8 mouse cellular contexts compared by ENCODE assay signal in the genomic region with DNA sequence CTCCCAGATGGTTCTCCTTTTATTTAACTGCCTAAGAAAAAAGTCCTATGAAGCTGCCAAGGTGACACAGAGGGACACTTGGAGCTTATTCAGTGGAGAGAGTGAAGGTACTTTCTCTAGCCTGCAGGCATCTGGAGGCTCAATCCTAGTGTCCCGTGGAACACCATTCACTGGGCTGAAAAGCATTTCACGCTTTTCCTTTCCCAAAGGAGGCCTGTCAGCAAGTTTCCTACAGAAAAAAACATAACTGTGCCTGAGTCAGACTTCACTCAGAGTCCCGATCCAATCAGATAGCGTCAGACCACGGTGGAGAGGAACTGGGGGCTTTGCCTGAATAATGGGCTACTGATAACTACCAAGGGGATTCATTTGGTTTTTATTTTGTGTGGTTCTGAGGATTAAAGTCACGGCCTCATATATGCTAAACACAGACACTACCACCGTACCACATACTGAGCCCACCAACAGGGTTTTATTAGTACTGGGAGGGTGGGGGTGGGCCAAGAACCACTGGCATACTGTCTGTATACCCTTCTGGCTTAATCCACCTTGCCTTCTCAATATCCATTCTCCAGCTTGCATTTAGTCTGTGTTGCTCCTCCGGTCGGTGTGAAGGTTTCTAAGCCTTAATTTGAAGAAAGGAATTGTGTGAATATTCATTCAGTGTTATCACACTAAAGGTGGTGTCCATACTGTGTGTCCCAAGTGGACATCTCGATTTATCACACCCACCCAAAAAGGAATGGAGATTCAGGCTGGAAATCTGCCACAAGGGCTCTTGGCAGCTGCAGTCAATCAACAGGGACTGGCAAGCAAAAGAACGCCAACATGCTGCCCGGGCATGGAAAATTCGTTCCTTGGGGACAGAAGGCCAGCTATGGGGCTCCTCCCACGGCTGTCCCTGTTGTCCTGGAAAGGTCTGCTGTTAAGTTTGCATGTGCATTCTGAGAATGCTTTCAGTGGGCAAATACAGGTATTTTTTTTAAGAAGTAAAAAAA.
DNase-seq lines count a peak whose midpoint lies in the region; ATAC-seq lines count a peak whose summit lies in the region.

No protein-coding gene starts in this region.

- intact Hi-C loops in left cerebral cortex, postnatal 4 days (cut with DNase I), result no loop called here
- intact Hi-C loops in left cerebral cortex, postnatal 36 days (cut with DNase I), result no loop called here
- intact Hi-C loops in heart, postnatal 36 days (cut with DNase I), result no loop called here

- H3K4me3 ChIP-seq in neural tube, embryonic 12.5 days, result no peak overlapping the region

- H3K27me3 ChIP-seq in neural tube, embryonic 12.5 days (replicated peaks), result no peaks in the 10 kb centered on the region

- H3K27ac ChIP-seq in neural tube, embryonic 12.5 days, result peak overlapping the region; percentile 22; the same call in 1 of the 2 replicates

- DNase-seq in left cerebral cortex, postnatal 4 days, result peak; percentile 82
- no peak for DNase-seq in left cerebral cortex, postnatal 36 days (ENCODE audit: low spot score in 2 of 2)
- DNase-seq in cerebellum, postnatal 25 days, result peak; percentile 84 to 87
- DNase-seq in heart, postnatal 36 days, result peak; percentile 53
- DNase-seq in spleen, postnatal 4 days (ENCODE audit: low spot score in 2 of 2), result no peak
- no peak for DNase-seq in urinary bladder, postnatal 10 days (ENCODE audit: low spot score)

- H3K4me1 ChIP-seq in neural tube, embryonic 12.5 days, result peaks cover 23% of the 10 kb centered on the region; the same call in 1 of the 2 replicates

- no peak overlapping the region for H3K9ac ChIP-seq in neural tube, embryonic 12.5 days

- ATAC-seq in neural tube, embryonic 12.5 days (ENCODE audit: low FRiP score, low read depth), result peak; percentile 60
- no peak for ATAC-seq in megakaryocyte progenitor cell, adult 5-6 weeks (replicated peaks; ENCODE audit: poor library complexity)

- no peak overlapping the region; the same call in 1 of the 2 replicates for H3K4me2 ChIP-seq in neural tube, embryonic 12.5 days (replicated peaks)

- no peaks in the 10 kb centered on the region for H3K36me3 ChIP-seq in neural tube, embryonic 12.5 days

- 42% methylated on average over 14 of the region's 14 CpGs for WGBS in neural tube, embryonic 12.5 days

- no peaks in the 10 kb centered on the region for H3K9me3 ChIP-seq in neural tube, embryonic 12.5 days

Comparison
In these comparisons a context has a peak if more than half of its experiments do, and no peak if none do; other contexts are left out.
1. DNase-seq: peak in left cerebral cortex, postnatal 4 days (single experiment), cerebellum, postnatal 25 days (2 of 2) and heart, postnatal 36 days (2 of 2); none in left cerebral cortex, postnatal 36 days (0 of 2), spleen, postnatal 4 days (0 of 2) and urinary bladder, postnatal 10 days (single experiment).